Mouse (Mus musculus): ENCODE results near the gene Fchsd2.

Fchsd2 gene

GRCm38 (mm10) chr7:101074170-101074767 lies 18.4 kb upstream of the Fchsd2 start:
- no peak for DNase-seq

GRCm38 (mm10) chr7:101083562-101084166 lies 9.0 kb upstream of the Fchsd2 start:
- DNase-seq: no peak

GRCm38 (mm10) chr7:101084816-101085456 lies 7.7 kb upstream of the Fchsd2 start:
- DNase-seq: no peak

- no peak for DNase-seq
Measured at GRCm38 (mm10) chr7:101085779-101086178, 6.9 kb upstream of the Fchsd2 start.

- no peak for DNase-seq
Measured at GRCm38 (mm10) chr7:101088687-101089086, 4.0 kb upstream of the Fchsd2 start.

GRCm38 (mm10) chr7:101089242-101089641 lies 3.4 kb upstream of the Fchsd2 start:
- DNase-seq: no peak

GRCm38 (mm10) chr7:101093231-101093630 lies 568 bp downstream of the Fchsd2 start:
- peak; percentile 42 for DNase-seq

- peak; percentile 68 for DNase-seq
Measured at GRCm38 (mm10) chr7:101094746-101095145, 2.1 kb downstream of the Fchsd2 start.

- DNase-seq: no peak
Measured at GRCm38 (mm10) chr7:101095560-101095959, 2.9 kb downstream of the Fchsd2 start.

GRCm38 (mm10) chr7:101096576-101096975 lies 3.9 kb downstream of the Fchsd2 start:
- no peak for DNase-seq

- DNase-seq: no peak
Measured at GRCm38 (mm10) chr7:101097084-101097483, 4.4 kb downstream of the Fchsd2 start.

- DNase-seq: no peak
Measured at GRCm38 (mm10) chr7:101099981-101100380, 7.3 kb downstream of the Fchsd2 start.

- DNase-seq: no peak
Measured at GRCm38 (mm10) chr7:101101156-101101691, 8.6 kb downstream of the Fchsd2 start.

GRCm38 (mm10) chr7:101106666-101107065 lies 14.0 kb downstream of the Fchsd2 start:
- DNase-seq: no peak

GRCm38 (mm10) chr7:101107073-101107810 lies 14.6 kb downstream of the Fchsd2 start:
- no peak for DNase-seq

- DNase-seq: peak; percentile 98
Measured at GRCm38 (mm10) chr7:101107968-101108652, 15.4 kb downstream of the Fchsd2 start.

- no peak for DNase-seq
Measured at GRCm38 (mm10) chr7:101108653-101109005, 16.0 kb downstream of the Fchsd2 start.

- peak; percentile 70 for DNase-seq
Measured at GRCm38 (mm10) chr7:101109006-101109855, 16.6 kb downstream of the Fchsd2 start.

- DNase-seq: no peak
Measured at GRCm38 (mm10) chr7:101109856-101110350, 17.2 kb downstream of the Fchsd2 start.

GRCm38 (mm10) chr7:101113410-101113809 lies 20.7 kb downstream of the Fchsd2 start:
- peak; percentile 47 for DNase-seq

- no peak for DNase-seq
Measured at GRCm38 (mm10) chr7:101114328-101114727, 21.7 kb downstream of the Fchsd2 start.

- no peak for DNase-seq
Measured at GRCm38 (mm10) chr7:101119391-101119790, 26.7 kb downstream of the Fchsd2 start.

Measured in thymus, postnatal 14 days (tissue).